Mouse (Mus musculus) heart, adult 2 months (tissue): ENCODE data around the gene Yap1.

Source experiments
- CTCF ChIP-seq: fragments of 200-600 bp; IDR thresholded peaks from 2 replicates; pipeline ENCODE4 v1.8.1; 2022; ENCODE audit warnings: antibody characterized with exemption, mild to moderate bottlenecking, moderate library complexity
- POLR2A ChIP-seq: fragments of 200-500 bp; IDR thresholded peaks from 2 replicates; pipeline ENCODE4 v1.6.1; 2011; ENCODE audit warnings: mild to moderate bottlenecking, low read depth, low read length, control low read depth; ENCODE audit not compliant: insufficient read depth

- TF ChIP-seq POLR2A (no peak), CTCF (no peak)
Measured at GRCm38 (mm10) chr9:8043044-8043387, 38.6 kb upstream of the Yap1 start.
